Mouse (Mus musculus) ES-E14 (cell line): ENCODE data around the gene Eif2b5. TPM values are rescaled to one million over a fixed set of nuclear protein-coding genes. Genes with fewer than 3 reads are reported as not detected.
A peak's percentile ranks its signal among the peaks of the same experiment; 100 is the strongest.
"Not testable (repeated sequence)": the region's sequence is repeated elsewhere in the genome, so short reads cannot be mapped to it uniquely, and the experiment has no call there.

Experiments
- DNase-seq: peaks from one replicate; pipeline ENCODE4 v3.0.0-alpha.2; 2013; ENCODE audit warnings: low read depth, low spot score
- H3K27ac ChIP-seq: 2 replicates; pipeline ENCODE4 v1.5.1; 2012; ENCODE audit warnings: low read depth, mild to moderate bottlenecking, low read length, moderate library complexity, mixed read lengths; ENCODE audit not compliant: poor library complexity, insufficient read depth, severe bottlenecking
- H3K36me3 ChIP-seq: 2 replicates; pipeline ENCODE4 v1.6.1; 2012; ENCODE audit warnings: mild to moderate bottlenecking, low read length, moderate library complexity, mixed read lengths; ENCODE audit not compliant: control insufficient read depth, poor library complexity, insufficient read depth, severe bottlenecking
- H3K4me1 ChIP-seq, 2 experiments: fragments of 150-350 bp in 1 of 2; sonication (generic) in 1 of 2; 2 replicates each; pipeline ENCODE4 v1.6.1; 2012; ENCODE audit warnings: low read length in 2 of 2, mild to moderate bottlenecking in 1 of 2, mixed read lengths in 1 of 2; ENCODE audit not compliant: control insufficient read depth in 2 of 2, insufficient read depth in 2 of 2, poor library complexity in 1 of 2
- H3K4me3 ChIP-seq, 2 experiments: fragments of 150-350 bp in 1 of 2; sonication (generic) in 1 of 2; 2 replicates each; pipeline ENCODE4 v1.5.1; 2012; ENCODE audit warnings: low read length in 2 of 2, low read depth in 1 of 2, mild to moderate bottlenecking in 1 of 2, mixed read lengths in 1 of 2; ENCODE audit not compliant: insufficient read depth in 1 of 2, poor library complexity in 1 of 2, severe bottlenecking in 1 of 2
- H3K9ac ChIP-seq: 2 replicates; pipeline ENCODE4 v1.6.1; 2012; ENCODE audit warnings: low read depth, mild to moderate bottlenecking, low read length, mixed read lengths; ENCODE audit not compliant: poor library complexity, insufficient read depth, severe bottlenecking
- H3K9me3 ChIP-seq: fragments of 150-350 bp; sonication (generic); 2 replicates; pipeline ENCODE4 v1.6.1; 2012; ENCODE audit warnings: low read depth, mild to moderate bottlenecking, low read length; ENCODE audit not compliant: control insufficient read depth, insufficient read depth
- CHD2 ChIP-seq: IDR thresholded peaks from 2 replicates; pipeline ENCODE4 v1.6.1; 2014; ENCODE audit warnings: mild to moderate bottlenecking, low read depth, low read length, inconsistent platforms
- HCFC1 ChIP-seq: IDR thresholded peaks from 2 replicates; pipeline ENCODE4 v1.6.1; 2012; ENCODE audit warnings: low read length, inconsistent platforms, borderline replicate concordance; ENCODE audit not compliant: insufficient read depth
- MAFK ChIP-seq: IDR thresholded peaks from 2 replicates; pipeline ENCODE4 v1.6.1; 2014; ENCODE audit warnings: mild to moderate bottlenecking, low read depth, low read length, inconsistent platforms; ENCODE audit not compliant: insufficient read depth
- ZC3H11A ChIP-seq: IDR thresholded peaks from 2 replicates; pipeline ENCODE4 v1.6.1; 2012; ENCODE audit warnings: low read depth, mild to moderate bottlenecking, inconsistent platforms, low read length, borderline replicate concordance
- ZNF384 ChIP-seq: IDR thresholded peaks from 2 replicates; pipeline ENCODE4 v1.6.1; 2012; ENCODE audit warnings: low read depth, low read length, inconsistent platforms
- in situ Hi-C, 2 experiments: fragments of 600-800 bp; cut with MboI; formaldehyde crosslinking; loops; one replicate each; pipeline ENCODE4 v1.15.1; 2025; ENCODE audit warnings: low sequenced_read_pairs in 2 of 2, inconsistent platforms in 1 of 2; ENCODE audit not compliant: unreplicated experiment in 2 of 2
- total RNA-seq: library from RNA; depleted of rRNA; stranded (reverse); fragments of 300-350 nt; gene quantifications from 2 replicates; pipeline ENCODE4 v1.2.3, GENCODE M21; 2012; rRNA removed

The Eif2b5 gene
- total RNA-seq = 159 and 173 TPM in 2 replicates

- TF ChIP-seq CHD2 (no peak), HCFC1 (peak; percentile 84)
- peaks cover 25% of the 10 kb centered on the region for H3K36me3 ChIP-seq
- peak within 1 kb of the TSS; percentile 84 for H3K27ac ChIP-seq
- peak within 1 kb of the TSS; percentile 96 for H3K9ac ChIP-seq
- DNase-seq = peak; percentile 90
- peak within 1 kb of the TSS; percentile 76 to 95 for H3K4me3 ChIP-seq
- H3K4me1 ChIP-seq = peaks cover 0 to 2% of the 10 kb centered on the region in 2 experiments; a peak in 2 of 4 replicates
- in situ Hi-C loops = no loop called here
- no peaks in the 10 kb centered on the region for H3K9me3 ChIP-seq
These were observed at the start of gene Eif2b5 for GRCm38 (mm10) chr16:20498677-20499475. Eif2b5 (plus strand) TSS chr16:20498817.

DNA sequence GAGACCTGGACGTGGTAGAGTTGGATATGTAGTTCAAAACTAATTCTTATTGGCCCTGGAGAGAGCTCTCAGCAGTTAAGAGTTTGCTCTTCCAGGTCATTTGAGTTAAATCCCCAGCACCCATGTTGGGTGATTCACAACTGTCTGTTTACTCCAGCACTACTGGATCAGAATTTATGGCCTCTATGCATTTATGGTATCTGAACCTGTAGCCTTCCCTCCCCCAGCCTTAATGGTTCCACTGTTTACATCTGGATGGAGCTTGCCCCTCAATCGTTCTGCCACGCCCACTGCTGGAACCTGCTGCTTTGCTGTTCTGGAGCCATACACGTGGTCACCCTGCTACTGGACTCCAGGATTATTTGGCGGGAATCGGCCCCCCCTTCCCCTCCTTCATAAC is 46.8 kb upstream of the Eif2b5 start:
- H3K36me3 ChIP-seq = peaks cover 4% of the 10 kb centered on the region; the same call in 1 of the 2 replicates
- H3K9ac ChIP-seq = peak overlapping the region; percentile 66; the same call in 1 of the 2 replicates
- no peak for TF ChIP-seq MAFK
- no peak for TF ChIP-seq ZNF384
- TF ChIP-seq HCFC1 = no peak
- TF ChIP-seq ZC3H11A = no peak
- no peak for TF ChIP-seq CHD2
- peak overlapping the region; percentile 50; the same call in 1 of the 2 replicates for H3K27ac ChIP-seq
- in situ Hi-C loops = no loop called here
- no peak for DNase-seq
- H3K4me1 ChIP-seq = peaks cover 0 to 4% of the 10 kb centered on the region in 2 experiments; a peak in 2 of 4 replicates
- peak overlapping the region in 1 of 2 experiments; percentile 22; a peak in 1 of 4 replicates for H3K4me3 ChIP-seq
- no peaks in the 10 kb centered on the region for H3K9me3 ChIP-seq

DNA sequence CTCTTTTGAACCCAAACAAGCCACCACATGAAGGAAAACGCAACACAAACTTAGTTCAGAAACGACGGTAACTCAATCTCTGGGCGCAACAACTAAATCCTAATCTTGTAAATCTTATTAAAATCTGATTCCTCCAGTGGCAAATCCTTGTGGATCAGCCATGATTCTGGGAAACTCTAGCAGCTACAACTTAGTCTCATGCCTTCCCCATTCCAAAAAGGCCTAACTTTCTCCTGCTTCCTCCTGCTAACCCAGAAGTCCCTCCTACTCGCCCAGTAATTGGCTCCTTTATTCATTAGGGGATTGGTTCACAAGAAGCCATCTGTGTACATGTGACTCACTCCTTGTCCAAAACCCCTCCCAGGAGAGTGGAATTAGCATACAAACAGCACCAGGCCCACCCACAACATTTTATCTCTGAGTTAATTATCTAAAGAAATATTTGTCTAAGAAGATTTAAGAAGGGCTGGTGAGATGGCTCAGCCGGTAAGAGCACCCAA is 44.4 kb upstream of the Eif2b5 start:
- Histone ChIP-seq H3K9ac (peak overlapping the region; percentile 96), H3K4me3 (peak overlapping the region; percentile 83 to 86), H3K9me3 (no peaks in the 10 kb centered on the region), H3K36me3 (peaks cover 4% of the 10 kb centered on the region; the same call in 1 of the 2 replicates), H3K27ac (peak overlapping the region; percentile 94), H3K4me1 (peaks cover 0 to 4% of the 10 kb centered on the region in 2 experiments; a peak in 2 of 4 replicates)
- in situ Hi-C loops = no loop called here
- peak; percentile 40 for DNase-seq
- TF ChIP-seq MAFK (no peak), ZNF384 (peak; percentile 74), CHD2 (no peak)

- Histone ChIP-seq H3K9me3 (no peaks in the 10 kb centered on the region), H3K9ac (no peak overlapping the region), H3K4me1 (peaks cover 0 to 2% of the 10 kb centered on the region in 2 experiments; a peak in 2 of 4 replicates), H3K4me3 (no peak overlapping the region), H3K27ac (no peak overlapping the region), H3K36me3 (peaks cover 4% of the 10 kb centered on the region; the same call in 1 of the 2 replicates)
- in situ Hi-C loops = no loop called here
- no peak for TF ChIP-seq HCFC1
- DNase-seq = no peak
These were observed 42.5 kb upstream of the Eif2b5 start for GRCm38 (mm10) chr16:20456106-20456505.

- H3K27ac ChIP-seq, in situ Hi-C loops: not testable (repeated sequence)
These were observed 39.9 kb upstream of the Eif2b5 start for GRCm38 (mm10) chr16:20458736-20459135.

More at GRCm38 (mm10) chr16:20458736-20459135, 39.9 kb upstream of the Eif2b5 start:
- not testable (repeated sequence) for H3K4me1 ChIP-seq, H3K9ac ChIP-seq, H3K4me3 ChIP-seq, H3K9me3 ChIP-seq, DNase-seq, H3K36me3 ChIP-seq
